Mouse (Mus musculus): ENCODE measurements around the gene Plxnb2.

- TF ChIP-seq CTCF (IDR thresholded peaks at IDR 0.05; ENCODE audit: control insufficient read depth, insufficient read depth, low read length) = no peak
- TF ChIP-seq POLR2A (IDR thresholded peaks at IDR 0.05; ENCODE audit: borderline replicate concordance, control insufficient read depth, low read depth, low read length) = no peak
These were observed 29.5 kb upstream of the Plxnb2 start for GRCm38 (mm10) chr15:89209886-89210761.
